Mouse (Mus musculus): ENCODE measurements at regions not wholly inside any gene's neighbourhood (a gene's known extent, or its start where the extent isn't known, plus 50 kb on each side); places are given as distances from the start of the nearest gene placed in this dataset.

DNA sequence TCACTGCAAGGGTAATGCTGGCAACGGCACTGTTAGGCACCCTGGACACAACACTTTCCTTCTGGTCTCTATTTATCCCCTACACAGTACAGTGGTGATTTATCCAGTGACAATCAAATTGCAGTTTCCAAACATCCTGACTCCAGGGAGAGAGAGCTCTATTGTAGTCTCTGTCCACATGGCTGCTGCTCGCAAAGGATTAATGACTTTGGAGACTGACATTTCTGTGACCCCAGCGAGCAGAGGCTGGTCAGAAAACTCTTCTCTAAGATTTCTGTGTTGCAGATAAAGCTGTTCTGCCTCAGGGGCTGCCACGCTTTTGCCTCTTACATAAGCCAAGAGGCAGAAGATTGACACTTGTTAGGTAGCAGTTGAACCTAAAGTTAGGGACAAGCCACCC is 83.6 kb upstream of the Nck2 start:
- no peak for ATAC-seq (replicated peaks; ENCODE audit: insufficient number of reproducible peaks, low FRiP score, low TSS enrichment, poor library complexity, severe bottlenecking)

DNA sequence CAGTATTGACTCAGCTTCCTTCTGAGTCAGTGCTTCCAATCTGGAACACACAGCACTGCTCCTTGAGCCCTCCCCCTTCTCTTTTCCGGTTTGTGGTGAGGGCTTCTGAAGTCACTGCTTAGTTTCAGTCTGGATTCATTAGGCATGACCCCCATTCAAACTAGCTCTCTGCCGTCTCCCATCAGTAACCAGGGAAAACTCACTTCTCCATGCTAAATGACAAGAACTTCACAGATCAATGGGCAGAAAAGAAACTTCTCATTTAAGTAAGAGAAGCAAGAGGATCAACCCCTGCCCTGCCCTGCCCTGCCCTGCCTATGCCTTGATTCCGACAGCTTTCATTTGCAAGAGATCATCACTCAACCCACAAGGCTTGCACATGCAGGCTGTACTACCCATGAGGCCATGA is 82.9 kb upstream of the Nck2 start:
- no peak for ATAC-seq (replicated peaks; ENCODE audit: insufficient number of reproducible peaks, low FRiP score, low TSS enrichment, poor library complexity, severe bottlenecking)

DNA sequence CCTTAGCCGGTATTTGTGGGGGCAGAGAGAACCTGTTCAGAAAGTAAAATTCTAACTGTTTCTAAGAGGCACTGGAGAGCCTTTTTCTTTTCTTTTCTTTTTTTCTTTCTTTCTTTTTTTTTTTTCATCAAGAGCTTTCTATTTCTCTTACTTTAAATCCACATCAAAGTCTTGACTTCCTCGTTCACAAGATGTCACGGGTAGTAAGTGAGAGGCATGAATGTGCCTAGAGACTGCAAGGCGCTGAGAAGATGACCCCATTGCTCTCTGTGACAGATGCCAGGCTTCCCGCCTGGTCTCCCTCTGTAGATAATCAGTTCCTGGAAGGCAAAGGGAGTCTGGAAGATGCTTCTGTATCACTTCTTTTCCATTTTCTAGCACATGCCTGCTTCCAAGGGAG is 82.2 kb upstream of the Nck2 start:
- no peak for ATAC-seq (replicated peaks; ENCODE audit: insufficient number of reproducible peaks, low FRiP score, low TSS enrichment, poor library complexity, severe bottlenecking)

DNA sequence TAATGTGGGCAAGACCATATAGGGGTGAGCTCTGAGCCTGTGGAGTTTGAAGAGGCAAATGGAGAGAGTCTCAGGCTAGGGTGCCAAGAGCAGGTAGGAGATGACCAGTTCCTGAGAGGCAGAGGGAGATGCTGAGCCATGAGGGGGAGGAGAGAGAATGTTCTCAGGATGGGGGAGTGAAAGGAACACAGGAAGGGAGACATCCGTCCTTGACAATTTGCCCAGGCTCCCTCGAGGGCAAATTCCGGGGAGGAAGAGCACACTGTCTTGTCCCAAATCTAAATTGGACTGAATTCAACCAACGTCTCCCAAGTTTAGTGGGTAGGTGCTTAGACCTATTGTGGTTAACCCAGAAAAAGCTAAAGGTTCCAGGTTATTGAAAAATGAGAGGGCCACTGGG is 81.2 kb upstream of the Nck2 start:
- ATAC-seq (replicated peaks; ENCODE audit: insufficient number of reproducible peaks, low FRiP score, low TSS enrichment, poor library complexity, severe bottlenecking): no peak

DNA sequence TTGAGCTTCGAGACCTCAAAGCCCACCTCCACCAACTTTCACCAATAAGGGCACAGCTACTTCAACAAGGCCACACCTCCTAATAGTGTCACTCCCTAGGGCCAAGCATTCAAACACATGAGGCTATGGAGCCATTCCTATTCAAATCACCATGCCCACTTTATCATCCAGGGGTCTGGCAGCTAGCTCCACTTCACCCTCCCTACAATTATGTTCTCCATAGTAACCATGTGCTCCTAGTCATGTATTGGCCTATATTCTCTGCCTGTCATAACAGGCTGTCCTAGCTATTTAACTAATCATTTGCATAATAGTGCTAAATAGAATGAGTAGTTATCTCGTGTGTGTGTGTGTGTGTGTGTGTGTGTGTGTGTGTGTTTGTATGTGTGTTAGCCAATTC is 77.9 kb upstream of the Nck2 start:
- no peak for ATAC-seq (replicated peaks; ENCODE audit: insufficient number of reproducible peaks, low FRiP score, low TSS enrichment, poor library complexity, severe bottlenecking)

DNA sequence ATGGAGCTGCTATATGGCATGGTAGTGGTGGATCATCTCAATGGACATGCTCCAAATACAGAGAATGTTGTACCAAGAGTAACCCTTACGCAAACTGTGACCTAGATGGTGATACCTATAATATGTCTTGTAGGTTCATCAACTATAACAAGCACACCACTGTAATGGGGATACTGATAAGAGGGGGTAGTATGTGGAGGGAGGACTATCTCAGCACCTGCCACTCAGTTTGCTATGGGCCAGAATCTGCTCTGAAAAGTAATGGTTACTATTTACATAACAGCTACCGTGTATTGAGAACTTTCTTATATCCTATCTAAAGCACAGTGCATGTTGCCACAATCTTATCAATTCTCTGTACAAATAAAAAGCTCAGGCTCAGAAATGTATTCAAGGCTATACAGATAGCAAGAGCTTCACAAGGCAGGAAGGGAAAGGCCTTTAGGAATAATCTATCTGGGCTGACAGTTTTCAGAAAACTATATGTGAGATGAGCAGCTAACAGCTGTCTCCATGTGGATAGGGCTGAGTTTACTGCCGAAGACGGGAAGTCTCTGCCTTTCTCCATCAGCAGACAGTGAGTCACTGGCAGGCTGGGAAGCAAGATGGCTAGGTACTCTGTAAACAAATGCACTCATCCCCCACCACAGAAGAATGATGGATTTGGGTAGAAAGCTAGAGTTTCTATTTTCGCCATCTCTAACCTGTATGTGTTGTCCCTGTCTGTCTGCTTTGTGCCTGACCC is 77.1 kb upstream of the Nck2 start:
- ATAC-seq (replicated peaks; ENCODE audit: insufficient number of reproducible peaks, low FRiP score, low TSS enrichment, poor library complexity, severe bottlenecking): no peak

DNA sequence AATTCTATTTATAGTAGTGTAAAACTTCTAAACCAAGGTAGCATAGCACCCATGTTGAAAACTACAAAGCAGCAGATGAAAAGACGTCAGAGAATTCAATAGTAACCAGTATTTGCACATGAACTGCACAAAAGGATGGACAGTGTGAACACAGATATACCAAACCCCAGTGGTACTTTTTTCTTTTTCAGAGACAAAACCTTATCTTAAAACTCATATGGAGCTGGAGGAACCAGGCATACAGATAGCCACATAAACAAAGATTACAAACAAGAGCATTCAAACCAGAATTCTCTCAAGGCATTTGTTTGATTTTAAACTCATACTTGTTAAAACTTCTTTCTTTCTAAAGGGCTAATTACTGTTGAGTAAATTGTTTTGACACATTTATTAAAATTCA is 72.5 kb upstream of the Nck2 start:
- no peak for ATAC-seq (replicated peaks; ENCODE audit: insufficient number of reproducible peaks, low FRiP score, low TSS enrichment, poor library complexity, severe bottlenecking)

DNA sequence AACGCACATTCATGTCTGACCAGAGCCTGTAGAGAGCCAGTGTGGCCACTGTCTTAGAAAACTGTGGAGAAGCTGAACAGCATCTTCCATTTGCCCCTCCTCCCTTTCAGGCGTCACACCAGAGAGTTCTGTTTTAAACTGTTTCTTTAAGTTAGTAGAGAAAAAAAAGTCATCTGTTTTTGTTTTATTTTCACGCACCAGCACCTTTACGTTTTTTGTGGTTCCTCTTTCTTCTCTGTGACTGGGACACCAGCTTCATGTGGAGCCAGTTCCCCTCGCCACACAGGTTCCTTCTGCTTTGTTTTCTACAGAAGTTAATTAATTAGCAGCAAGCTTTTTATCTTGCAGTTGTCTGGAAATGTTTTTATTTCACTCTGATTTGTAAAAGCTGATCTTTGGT is 69.4 kb upstream of the Nck2 start:
- no peak for ATAC-seq (replicated peaks; ENCODE audit: insufficient number of reproducible peaks, low FRiP score, low TSS enrichment, poor library complexity, severe bottlenecking)

DNA sequence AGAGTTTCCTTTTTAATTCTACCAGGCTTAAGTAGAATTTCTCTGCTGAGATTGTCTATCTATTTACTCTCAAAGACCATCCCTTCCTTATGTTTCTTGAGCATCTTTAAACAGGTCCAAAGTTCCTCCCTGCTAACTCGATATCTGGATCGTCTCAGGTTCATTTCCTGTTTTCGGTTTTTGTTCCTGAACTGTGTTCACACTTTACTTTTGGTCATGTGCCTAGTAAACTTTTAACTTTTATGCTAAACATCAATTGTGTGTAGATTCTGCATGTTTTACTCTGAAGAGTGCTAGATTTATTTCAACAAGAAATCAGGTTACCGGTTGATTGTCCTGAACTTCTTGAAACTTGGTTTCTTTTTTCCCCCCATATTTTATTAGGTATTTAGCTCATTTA is 68.5 kb upstream of the Nck2 start:
- ATAC-seq (replicated peaks; ENCODE audit: insufficient number of reproducible peaks, low FRiP score, low TSS enrichment, poor library complexity, severe bottlenecking): no peak

DNA sequence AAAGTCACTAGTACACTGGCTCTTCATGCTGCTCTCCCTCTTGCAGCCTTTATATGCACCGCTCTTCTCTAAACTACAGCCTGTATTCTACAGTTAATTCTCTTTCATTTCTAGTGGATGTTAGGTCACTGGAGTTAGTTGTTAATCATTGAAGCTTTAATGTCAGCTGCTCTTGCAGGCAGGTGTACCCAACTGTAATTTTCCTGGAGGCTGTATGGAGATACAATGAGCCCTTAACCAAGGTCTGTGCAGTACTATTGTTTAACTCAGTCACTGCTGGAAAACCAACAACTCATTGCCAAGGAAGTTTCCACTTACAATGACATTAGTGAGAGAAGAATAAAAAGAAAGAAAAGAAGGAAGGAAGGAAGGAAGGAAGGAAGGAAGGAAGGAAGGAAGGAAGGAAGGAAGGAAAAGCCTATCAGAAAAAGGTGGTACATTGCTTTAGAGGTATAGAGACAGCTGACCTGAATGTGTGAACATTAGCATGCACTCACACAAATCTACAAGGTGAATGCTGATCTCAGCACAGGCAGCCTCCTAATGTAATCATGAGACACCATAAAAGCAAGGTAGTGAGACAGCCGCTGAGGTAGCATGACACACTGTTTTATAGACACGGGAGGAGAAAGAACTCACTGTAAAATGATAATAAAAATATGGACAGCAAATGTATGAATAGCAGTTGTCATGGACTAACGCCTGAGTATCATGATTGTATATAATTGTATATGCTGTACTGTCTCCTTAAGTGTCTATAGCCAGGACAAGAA is 66.7 kb upstream of the Nck2 start:
- ATAC-seq (replicated peaks; ENCODE audit: insufficient number of reproducible peaks, low FRiP score, low TSS enrichment, poor library complexity, severe bottlenecking): no peak

DNA sequence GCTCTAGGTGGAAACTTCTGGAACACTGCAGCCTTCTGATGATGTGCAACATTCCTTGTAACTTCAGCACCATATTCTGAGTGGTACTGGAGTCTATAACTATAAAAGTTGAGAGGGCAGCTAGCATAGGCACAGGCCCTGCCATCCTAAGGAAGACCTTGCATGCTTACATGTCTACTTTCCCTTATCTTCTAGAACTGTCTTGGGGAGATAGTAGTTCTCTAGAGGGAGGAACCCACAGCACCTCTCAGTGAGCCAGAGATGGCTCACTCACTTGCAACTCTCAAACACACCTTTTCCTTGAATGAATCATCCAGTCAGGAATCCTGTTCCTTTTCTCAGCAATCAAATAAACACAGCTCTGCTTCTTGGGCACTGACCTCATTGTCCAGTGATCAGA is 59.4 kb upstream of the Nck2 start:
- ATAC-seq (replicated peaks; ENCODE audit: insufficient number of reproducible peaks, low FRiP score, low TSS enrichment, poor library complexity, severe bottlenecking): no peak

DNA sequence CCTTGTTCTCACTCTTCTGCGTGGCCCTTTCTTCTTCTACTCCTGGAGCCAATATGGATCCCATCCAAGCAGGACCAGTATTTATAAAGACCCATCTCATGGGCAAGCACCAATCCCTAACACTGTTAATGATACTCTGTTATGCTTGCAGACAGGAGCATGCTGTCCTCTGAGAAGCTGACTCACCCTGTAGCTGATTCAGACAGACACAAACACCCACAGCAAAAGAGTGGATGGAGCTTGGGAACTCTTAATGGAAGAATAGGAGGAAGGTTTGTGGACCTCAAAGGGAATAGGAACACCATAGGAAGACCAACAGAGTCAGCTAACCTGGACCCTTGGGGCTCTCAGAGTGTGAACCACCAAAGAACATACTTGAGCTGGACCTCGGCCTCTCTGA is 50.3 kb upstream of the Nck2 start:
- no peak for ATAC-seq (replicated peaks; ENCODE audit: insufficient number of reproducible peaks, low FRiP score, low TSS enrichment, poor library complexity, severe bottlenecking)

Measured in monocyte, adult 5-6 weeks (primary cell).